Mouse (Mus musculus) myocyte (in vitro differentiated cells): Measurements from ENCODE around the gene Pawr.

ENCODE experiments used
- E2F4 ChIP-seq: IDR thresholded peaks from one replicate; pipeline ENCODE4 v1.6.1; 2011; ENCODE audit warnings: mild to moderate bottlenecking, control low read depth, moderate library complexity; ENCODE audit not compliant: insufficient read depth
- MYOG ChIP-seq, 3 experiments: IDR thresholded peaks; one replicate each; pipeline ENCODE4 v1.6.1; 2011; ENCODE audit warnings: control low read depth in 2 of 3, low read depth in 2 of 3, mild to moderate bottlenecking in 2 of 3; ENCODE audit not compliant: insufficient read length in 2 of 3, control insufficient read depth in 1 of 3, insufficient read depth in 1 of 3
- POLR2A ChIP-seq: IDR thresholded peaks from one replicate; pipeline ENCODE4 v1.6.1; 2011; ENCODE audit warnings: low read depth, mild to moderate bottlenecking, control low read depth, moderate library complexity; ENCODE audit not compliant: insufficient read length
- REST ChIP-seq: IDR thresholded peaks from one replicate; pipeline ENCODE4 v1.6.1; 2011; ENCODE audit warnings: mild to moderate bottlenecking, control low read depth, moderate library complexity; ENCODE audit not compliant: insufficient read depth, insufficient read length
- SRF ChIP-seq: IDR thresholded peaks from one replicate; pipeline ENCODE4 v1.6.1; 2011; ENCODE audit warnings: low read depth; ENCODE audit not compliant: control insufficient read depth, insufficient read length
- TCF3 ChIP-seq: IDR thresholded peaks from one replicate; pipeline ENCODE4 v1.6.1; 2011; ENCODE audit warnings: low read depth, control low read depth; ENCODE audit not compliant: insufficient read length
- USF1 ChIP-seq: IDR thresholded peaks from one replicate; pipeline ENCODE4 v1.6.1; 2011; ENCODE audit warnings: low read depth, mild to moderate bottlenecking, control low read depth, moderate library complexity

DNA sequence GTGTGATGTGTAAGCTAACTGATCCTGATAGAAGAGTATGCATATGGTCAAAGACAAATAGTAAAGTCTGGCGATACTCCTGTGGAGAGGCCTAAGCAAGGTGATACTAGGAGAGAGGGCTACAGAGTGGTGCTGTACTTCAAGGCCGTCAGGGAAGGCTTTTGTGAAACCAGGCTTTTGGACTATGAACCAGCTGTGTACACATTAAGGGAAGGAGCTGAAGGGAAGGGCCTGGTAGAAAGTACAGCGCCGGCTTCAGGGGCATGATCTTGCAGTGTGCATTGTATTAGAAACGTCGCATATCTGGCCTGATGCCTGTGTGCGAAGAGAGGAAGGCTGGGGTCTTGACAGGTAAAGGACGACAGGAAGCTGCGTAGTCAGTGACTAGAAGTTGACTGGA, 13.2 kb downstream of the Pawr start:
- TF ChIP-seq REST (no peak), E2F4 (no peak), POLR2A (no peak), TCF3 (no peak), MYOG (IDR thresholded peaks at IDR 0.05; ENCODE audit: control insufficient read depth in 1 of 3, insufficient read depth in 1 of 3, insufficient read length in 2 of 3, low read depth in 2 of 3) (no peak), USF1 (no peak), SRF (no peak)
